Mouse (Mus musculus) heart, embryonic 10.5 days (tissue): ENCODE data around the gene Nhp2. TPM values are rescaled to one million over a fixed set of nuclear protein-coding genes. Genes with fewer than 3 reads are reported as not detected.
A peak's percentile ranks its signal among the peaks of the same experiment; 100 is the strongest.
"Not testable (repeated sequence)": the region's sequence is repeated elsewhere in the genome, so short reads cannot be mapped to it uniquely, and the experiment has no call there.

Source experiments
- DNase-seq: peaks from one replicate; pipeline ENCODE4 v3.0.0-alpha.2; 2017; ENCODE audit warnings: low spot score
- H3K27ac ChIP-seq: fragments of 300-500 bp; sonication (generic); 2 replicates; pipeline ENCODE4 v1.5.1; 2016; ENCODE audit warnings: mild to moderate bottlenecking
- H3K27me3 ChIP-seq: fragments of 300-500 bp; sonication (generic); 2 replicates; pipeline ENCODE4 v1.6.1; 2016; ENCODE audit warnings: mild to moderate bottlenecking; ENCODE audit not compliant: poor library complexity, insufficient read depth, severe bottlenecking
- H3K36me3 ChIP-seq: fragments of 300-500 bp; sonication (generic); 2 replicates; pipeline ENCODE4 v1.6.1; 2016; ENCODE audit warnings: mild to moderate bottlenecking, moderate library complexity
- H3K4me1 ChIP-seq: fragments of 300-500 bp; sonication (generic); 2 replicates; pipeline ENCODE4 v1.6.1; 2016; ENCODE audit warnings: mild to moderate bottlenecking
- H3K4me3 ChIP-seq: fragments of 300-500 bp; sonication (generic); 2 replicates; pipeline ENCODE4 v1.5.1; 2016; ENCODE audit warnings: mild to moderate bottlenecking, moderate library complexity
- H3K9me3 ChIP-seq: fragments of 300-500 bp; sonication (generic); 2 replicates; pipeline ENCODE4 v1.6.1; 2016; ENCODE audit warnings: mild to moderate bottlenecking, moderate library complexity
- WGBS: fragments of 180-500 bp; shearing (Covaris S2); methylation state at CpG from one replicate; pipeline ENCODE4 v1.1.7; 2016; 5-methylcytosine and 5-hydroxymethylcytosine counted together
- polyA plus RNA-seq: library from polyadenylated mRNA; unstranded; fragments of >200 nt; fragmentation: Nextera tagmentation; extraction: Ambion mirVana; gene quantifications from 2 replicates; pipeline ENCODE4 v1.2.1, GENCODE M21; 2016

Gene Nhp2
- polyA plus RNA-seq, 1 experiment from 2014 or later, result 210 TPM

GRCm38 (mm10) chr11:51658291-51658690 is 38.8 kb downstream of the Nhp2 start:
- Histone ChIP-seq H3K4me1 (0 out of 2 replicates have a peak, but pooled peaks cover 7% of the 10 kb centered on the region), H3K27ac (no peak overlapping the region), H3K9me3 (no peaks in the 10 kb centered on the region), H3K27me3 (no peaks in the 10 kb centered on the region), H3K36me3 (no peaks in the 10 kb centered on the region; the same call in 1 of the 2 replicates), H3K4me3 (no peak overlapping the region)
- WGBS, result 53% methylated on average over 7 of the region's 7 CpGs
- no peak for DNase-seq

GRCm38 (mm10) chr11:51658705-51659104 is 39.2 kb downstream of the Nhp2 start:
- Histone ChIP-seq H3K4me1 (0 out of 2 replicates have a peak, but pooled peaks cover 7% of the 10 kb centered on the region), H3K4me3 (no peak overlapping the region), H3K27ac (no peak overlapping the region), H3K27me3 (no peaks in the 10 kb centered on the region), H3K36me3 (no peaks in the 10 kb centered on the region; the same call in 1 of the 2 replicates), H3K9me3 (no peaks in the 10 kb centered on the region)
- 78% methylated on average over 6 of the region's 6 CpGs for WGBS
- DNase-seq, result no peak

- no peaks in the 10 kb centered on the region for H3K27me3 ChIP-seq
- WGBS, result 80% methylated on average over 16 of the region's 16 CpGs
- no peak for DNase-seq
These were observed 42.4 kb downstream of the Nhp2 start for GRCm38 (mm10) chr11:51661867-51662365.

GRCm38 (mm10) chr11:51662632-51663031 is 43.1 kb downstream of the Nhp2 start:
- no peak overlapping the region for H3K4me3 ChIP-seq
- H3K27ac ChIP-seq, result no peak overlapping the region
- 87% methylated on average over 7 of the region's 7 CpGs for WGBS

More at GRCm38 (mm10) chr11:51661867-51662365, 42.4 kb downstream of the Nhp2 start:
- H3K36me3 ChIP-seq, result no peaks in the 10 kb centered on the region
- H3K9me3 ChIP-seq, result no peaks in the 10 kb centered on the region
- 0 out of 2 replicates have a peak, but pooled peaks cover 7% of the 10 kb centered on the region for H3K4me1 ChIP-seq
- no peak overlapping the region for H3K27ac ChIP-seq
- H3K4me3 ChIP-seq, result no peak overlapping the region

GRCm38 (mm10) chr11:51664747-51665146 is 45.2 kb downstream of the Nhp2 start:
- not testable (repeated sequence) for H3K9me3 ChIP-seq

More at GRCm38 (mm10) chr11:51662632-51663031, 43.1 kb downstream of the Nhp2 start:
- H3K9me3 ChIP-seq, result no peaks in the 10 kb centered on the region
- no peaks in the 10 kb centered on the region for H3K36me3 ChIP-seq
- 0 out of 2 replicates have a peak, but pooled peaks cover 4% of the 10 kb centered on the region for H3K4me1 ChIP-seq
- H3K27me3 ChIP-seq, result no peaks in the 10 kb centered on the region
- no peak for DNase-seq

GRCm38 (mm10) chr11:51670846-51671245 is 51.3 kb downstream of the Nhp2 start:
- Histone ChIP-seq H3K27me3 (no peaks in the 10 kb centered on the region), H3K27ac (no peak overlapping the region), H3K36me3 (no peaks in the 10 kb centered on the region), H3K9me3 (no peaks in the 10 kb centered on the region), H3K4me3 (no peak overlapping the region), H3K4me1 (no peaks in the 10 kb centered on the region)
- DNase-seq, result no peak
- whole genome bisulfite sequencing, result 85% methylated on average over 7 of the region's 7 CpGs

More at GRCm38 (mm10) chr11:51664747-51665146, 45.2 kb downstream of the Nhp2 start:
- H3K4me1 ChIP-seq, H3K27ac ChIP-seq, H3K27me3 ChIP-seq, H3K4me3 ChIP-seq, DNase-seq, H3K36me3 ChIP-seq: not testable (repeated sequence)
- 93% methylated on average over 7 of the region's 7 CpGs for WGBS

GRCm38 (mm10) chr11:51671376-51671775 is 51.8 kb downstream of the Nhp2 start:
- Histone ChIP-seq H3K27ac (no peak overlapping the region), H3K9me3 (no peaks in the 10 kb centered on the region), H3K27me3 (no peaks in the 10 kb centered on the region), H3K36me3 (no peaks in the 10 kb centered on the region), H3K4me3 (no peak overlapping the region), H3K4me1 (no peaks in the 10 kb centered on the region)
- no peak for DNase-seq
- WGBS, result 70% methylated on average over 2 of the region's 2 CpGs

- Histone ChIP-seq H3K36me3 (no peaks in the 10 kb centered on the region), H3K4me1 (no peaks in the 10 kb centered on the region), H3K27me3 (no peaks in the 10 kb centered on the region), H3K9me3 (no peaks in the 10 kb centered on the region), H3K27ac (no peak overlapping the region), H3K4me3 (no peak overlapping the region)
- 84% methylated on average over 9 of the region's 9 CpGs for WGBS
- DNase-seq, result peak; percentile 60
These were observed 53.8 kb downstream of the Nhp2 start for GRCm38 (mm10) chr11:51673291-51673690.

Other genes with a start within 250 kb of the Nhp2 start
- gene Phykpl, start 35.0 kb upstream of the Nhp2 start, polyA plus RNA-seq, result 18.1 and 18.2 TPM in 2 replicates
- gene Hnrnpab, start 12.9 kb upstream of the Nhp2 start, polyA plus RNA-seq, result 341 and 617 TPM in 2 replicates
- 34.3 and 37.9 TPM in 2 replicates for gene Rmnd5b, start 16.2 kb downstream of the Nhp2 start, polyA plus RNA-seq
- gene N4bp3, start 31.1 kb downstream of the Nhp2 start, polyA plus RNA-seq, result 6.9 and 12.0 TPM in 2 replicates
- gene D930048N14Rik, start 31.2 kb downstream of the Nhp2 start, polyA plus RNA-seq, result 0.78 and 1.6 TPM in 2 replicates
- 61.4 and 67.7 TPM in 2 replicates for gene 0610009B22Rik, start 69.1 kb downstream of the Nhp2 start, polyA plus RNA-seq
- 14.3 and 15.0 TPM in 2 replicates for gene Sec24a, start 143.9 kb downstream of the Nhp2 start, polyA plus RNA-seq
- gene Sar1b, start 144.0 kb downstream of the Nhp2 start, polyA plus RNA-seq, result 125 and 134 TPM in 2 replicates
- gene Jade2, start 237.9 kb downstream of the Nhp2 start, polyA plus RNA-seq, result 0.73 and 0.82 TPM in 2 replicates